Mouse (Mus musculus) spleen, adult 2 months (tissue): ENCODE measurements around the gene Lzts3.

ENCODE experiments used
- CTCF ChIP-seq: fragments of 200-500 bp; IDR thresholded peaks from 2 replicates; pipeline ENCODE4 v1.5.1; 2011; ENCODE audit warnings: mild to moderate bottlenecking, inconsistent platforms; ENCODE audit not compliant: insufficient read depth, insufficient read length, insufficient replicate concordance; ENCODE audit errors: extremely low read depth
- POLR2A ChIP-seq: fragments of 200-500 bp; IDR thresholded peaks from 2 replicates; pipeline ENCODE4 v1.6.1; 2011; ENCODE audit warnings: low read depth, low read length, inconsistent platforms

DNA sequence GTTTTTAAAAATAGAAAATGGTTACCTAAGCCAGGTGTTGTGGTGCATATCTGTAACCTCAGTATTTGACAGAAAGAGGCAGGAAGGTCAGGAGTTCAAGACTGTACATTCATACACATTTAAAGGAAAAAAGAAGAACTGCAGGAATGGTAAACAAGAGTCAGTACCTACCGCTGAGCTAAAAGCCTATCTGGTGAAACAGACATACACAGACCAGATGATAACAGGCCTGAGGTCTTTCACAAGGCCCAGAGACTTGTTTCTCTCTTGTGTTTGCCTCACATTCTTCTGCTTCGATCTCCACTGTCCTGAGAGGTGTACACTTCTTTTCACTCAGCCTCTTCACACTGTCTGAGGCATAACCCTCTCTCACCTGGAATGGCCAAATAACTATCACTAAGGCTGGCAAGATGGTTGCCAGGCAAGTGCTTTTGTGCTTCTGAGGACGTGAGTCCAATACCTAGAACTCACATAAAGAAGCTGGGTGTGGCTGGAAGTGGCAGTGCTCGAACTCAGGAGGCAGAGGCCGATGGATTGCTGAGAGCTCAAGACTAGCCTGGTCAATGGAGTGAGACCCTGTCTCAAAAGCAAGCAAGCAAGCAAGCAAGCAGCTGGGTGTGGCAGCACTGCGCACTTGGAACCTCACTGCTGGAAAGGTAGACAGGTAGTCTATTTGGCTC lies 13.2 kb upstream of the Lzts3 start:
- TF ChIP-seq POLR2A (no peak), CTCF (no peak)
